Mouse (Mus musculus) adrenal gland, adult (tissue): ENCODE measurements around the gene Nuak2.
"Not testable (repeated sequence)": the region's sequence is repeated elsewhere in the genome, so short reads cannot be mapped to it uniquely, and the experiment has no call there.

ENCODE experiments used
- DNase-seq, 2 experiments: peaks; one replicate each; pipeline ENCODE4 v3.0.0; 2022 to 2023; ENCODE audit warnings: low spot score in 1 of 2; ENCODE audit not compliant: inconsistent age in 2 of 2

Gene Nuak2

GRCm38 (mm10) chr1:132348401-132348800 is 32.5 kb downstream of the Nuak2 start:
- DNase-seq: no peak

- DNase-seq: peak in 1 of 2 experiments; percentile 58
Measured at GRCm38 (mm10) chr1:132349049-132349448, 33.1 kb downstream of the Nuak2 start.

DNA sequence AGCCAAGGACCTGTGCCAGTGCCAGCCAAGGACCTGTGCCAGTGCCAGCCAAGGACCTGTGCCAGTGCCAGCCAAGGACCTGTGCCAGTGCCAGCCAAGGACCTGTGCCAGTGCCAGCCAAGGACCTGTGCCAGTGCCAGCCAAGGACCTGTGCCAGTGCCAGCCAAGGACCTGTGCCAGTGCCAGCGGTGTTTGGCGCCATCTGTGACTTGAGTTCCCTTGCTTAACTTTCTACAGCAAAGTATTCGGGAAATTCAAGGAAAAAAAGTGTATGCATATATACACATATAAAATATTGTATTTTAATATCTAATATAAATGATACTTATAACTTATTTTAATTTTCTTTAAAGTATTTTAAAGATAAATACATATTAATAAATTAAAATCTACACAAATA is 33.7 kb downstream of the Nuak2 start:
- DNase-seq: not testable (repeated sequence)

GRCm38 (mm10) chr1:132351058-132351457 is 35.1 kb downstream of the Nuak2 start:
- DNase-seq: no peak

GRCm38 (mm10) chr1:132353389-132353788 is 37.5 kb downstream of the Nuak2 start:
- no peak for DNase-seq

DNA sequence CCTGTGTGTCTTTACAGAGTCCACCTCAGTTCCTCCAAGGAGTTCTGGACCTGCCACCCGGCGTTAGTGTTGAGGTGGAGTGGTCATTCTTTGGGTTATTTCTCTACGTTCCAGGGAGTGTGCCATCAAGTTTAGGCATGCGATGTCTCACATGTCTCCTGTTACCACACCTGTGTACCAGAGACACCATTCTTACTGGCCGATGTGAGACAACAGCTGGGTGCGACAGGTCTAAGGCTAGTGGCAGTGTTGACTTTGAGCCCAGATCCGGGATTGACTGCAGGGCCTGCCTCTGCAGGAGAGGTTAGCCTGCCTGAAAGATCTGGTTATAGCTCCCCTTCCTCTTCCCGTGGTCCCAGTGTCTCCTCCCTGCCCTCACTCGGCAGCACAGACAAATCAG is 38.3 kb downstream of the Nuak2 start:
- no peak for DNase-seq

GRCm38 (mm10) chr1:132355162-132355601 is 39.3 kb downstream of the Nuak2 start:
- peak in 1 of 2 experiments; percentile 77 for DNase-seq

DNA sequence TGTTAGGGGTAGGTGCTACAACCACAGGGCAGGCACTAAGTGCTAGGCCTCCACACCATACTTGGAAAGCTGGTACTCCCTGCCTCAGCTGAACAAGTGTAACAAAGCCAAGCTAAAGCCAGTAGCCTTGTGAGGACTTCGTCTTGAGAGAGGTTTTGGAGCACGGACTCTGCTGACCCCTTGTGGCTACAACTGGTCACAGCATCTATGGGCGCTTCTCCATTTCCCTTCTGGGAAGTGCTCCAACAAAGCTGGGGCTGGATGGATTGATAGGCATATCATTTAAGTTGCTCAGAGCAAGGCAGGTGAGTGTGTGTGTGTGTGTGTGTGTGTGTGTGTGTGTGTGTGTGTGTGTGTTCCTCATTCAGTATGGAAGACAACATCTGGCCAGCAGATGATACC is 39.9 kb downstream of the Nuak2 start:
- DNase-seq: peak; percentile 85 to 96

DNA sequence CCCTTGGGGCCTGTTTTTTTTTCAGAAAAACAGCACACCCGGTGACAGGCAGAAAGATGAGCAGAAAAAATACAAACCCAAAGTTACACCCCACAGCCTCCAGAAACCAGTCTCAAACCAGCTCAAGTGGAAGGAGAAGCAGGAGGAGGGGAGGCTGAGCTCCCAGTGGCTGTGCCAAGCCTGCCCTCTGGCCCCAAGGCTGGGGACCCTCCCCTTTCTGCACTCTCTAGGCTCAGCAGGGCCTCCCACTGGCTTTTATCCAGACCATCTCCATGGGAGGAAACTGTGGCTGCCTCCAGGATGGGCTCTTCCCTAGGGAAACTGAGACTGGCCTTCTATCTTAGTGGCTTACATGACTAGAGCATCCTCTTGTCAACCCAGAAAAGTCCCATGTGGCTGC is 40.9 kb downstream of the Nuak2 start:
- DNase-seq: no peak

- no peak for DNase-seq
Measured at GRCm38 (mm10) chr1:132361959-132362358, 46.0 kb downstream of the Nuak2 start.

- DNase-seq: peak in 1 of 2 experiments; percentile 52
Measured at GRCm38 (mm10) chr1:132364388-132364787, 48.5 kb downstream of the Nuak2 start.

DNA sequence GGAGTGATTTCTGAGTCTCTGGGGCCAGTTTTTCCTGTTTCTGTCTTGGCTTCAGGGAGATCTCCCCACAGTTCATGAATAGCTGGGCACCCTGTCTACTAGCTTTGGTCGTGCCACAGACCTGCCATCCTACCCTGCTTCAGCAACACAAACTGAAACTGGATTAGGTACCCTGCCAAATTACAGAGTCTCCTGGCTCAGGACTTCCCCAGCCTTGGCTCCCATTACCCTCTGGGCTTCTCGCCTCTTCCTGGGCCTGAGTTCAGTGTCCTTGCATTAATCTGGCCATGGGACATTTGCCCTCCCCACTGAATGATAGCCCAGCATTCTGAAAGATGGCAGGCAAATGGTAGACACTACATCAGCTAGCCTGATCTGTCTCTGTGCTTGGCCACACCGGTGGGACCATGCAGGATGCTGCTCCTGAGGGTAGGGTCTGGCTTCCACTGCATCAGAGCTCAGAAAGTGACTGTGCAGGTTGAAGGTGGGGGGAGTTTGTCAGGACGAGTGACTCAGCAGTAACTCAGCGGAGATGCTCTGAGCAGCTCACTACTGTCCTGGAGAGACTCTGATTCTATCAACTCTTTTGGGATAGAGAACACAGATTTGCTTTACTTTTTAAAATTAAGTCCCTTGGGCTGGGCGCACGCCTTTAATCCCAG is 49.1 kb downstream of the Nuak2 start:
- DNase-seq: peak in 1 of 2 experiments; percentile 73

GRCm38 (mm10) chr1:132365645-132366044 is 49.7 kb downstream of the Nuak2 start:
- no peak for DNase-seq

DNA sequence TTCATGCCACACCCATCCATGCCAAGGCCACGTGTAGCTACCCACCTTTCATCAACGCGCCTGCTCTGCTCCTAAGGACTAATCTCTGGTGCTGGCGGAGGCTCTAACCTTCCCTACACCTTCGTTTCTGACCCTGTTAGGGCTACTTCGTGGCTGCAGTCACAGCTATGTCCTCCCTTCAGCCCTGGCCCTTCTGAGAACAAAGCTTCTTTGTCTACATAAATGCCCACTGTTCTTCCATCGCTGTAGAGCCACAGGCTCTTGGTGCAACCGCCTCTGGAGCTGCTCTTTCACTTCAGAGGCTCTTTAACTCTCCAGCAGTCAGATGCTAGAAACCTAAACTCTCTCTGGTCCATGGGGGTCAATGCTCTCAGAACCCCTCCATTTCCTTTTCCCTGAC is 50.3 kb downstream of the Nuak2 start:
- no peak for DNase-seq

DNA sequence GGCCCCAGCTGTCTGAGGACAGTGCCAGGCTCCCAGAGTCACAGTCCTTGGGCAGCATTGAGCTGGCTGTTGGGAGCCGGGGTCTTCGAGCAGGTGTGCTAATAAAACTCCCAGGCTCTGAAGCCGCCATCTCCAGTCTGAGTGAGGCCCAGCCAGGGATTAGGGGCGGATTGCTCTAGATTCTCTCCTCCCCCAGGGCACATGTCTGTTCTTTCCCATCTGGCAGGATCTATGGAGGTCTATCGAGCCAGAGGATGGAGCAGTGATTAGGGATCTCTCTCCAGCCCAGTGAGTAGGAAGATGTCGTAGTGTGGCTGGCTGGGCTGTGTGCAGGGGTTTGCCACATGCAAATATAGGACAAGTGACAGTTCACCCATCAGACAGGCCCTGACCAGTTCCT is 51.0 kb downstream of the Nuak2 start:
- DNase-seq: no peak

DNA sequence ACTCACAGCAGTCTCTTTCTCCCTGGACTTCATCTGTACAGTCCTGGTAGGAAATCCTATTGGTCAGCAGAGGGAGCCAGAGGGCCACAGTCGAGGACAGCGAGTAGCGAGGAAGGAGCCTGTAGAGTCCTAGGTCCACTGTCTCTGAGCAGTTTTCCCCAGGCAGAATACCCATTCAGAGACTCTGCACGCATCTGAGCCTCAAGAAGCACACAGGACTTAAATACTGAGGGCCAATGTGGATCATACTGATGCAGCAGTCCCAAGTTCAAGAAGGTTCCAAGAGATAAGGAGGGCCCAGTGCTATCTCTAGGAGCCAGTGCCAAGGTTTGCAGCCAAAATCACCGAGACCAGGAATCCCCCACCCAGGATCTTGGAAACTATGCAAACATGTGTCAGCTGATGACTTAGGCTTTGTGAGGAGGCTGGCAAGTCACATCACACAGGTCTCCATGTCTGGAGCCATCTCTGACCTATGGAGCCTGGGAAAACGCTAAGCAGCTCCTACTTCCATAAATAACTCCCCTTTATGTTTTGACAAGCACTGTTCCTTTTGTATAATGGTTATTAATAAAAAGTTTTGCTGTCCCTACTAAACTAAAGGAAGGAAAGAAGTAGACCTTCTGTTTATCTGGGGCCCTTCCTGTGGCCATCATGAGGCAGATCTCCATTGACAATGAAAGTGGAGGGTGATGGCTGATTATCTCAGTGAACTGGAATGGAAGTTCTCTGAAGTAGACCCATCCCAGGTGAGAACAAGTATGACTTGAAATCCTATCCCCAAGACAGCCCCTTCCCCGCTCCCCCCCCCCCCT is 52.0 kb downstream of the Nuak2 start:
- peak; percentile 83 to 95 for DNase-seq

DNA sequence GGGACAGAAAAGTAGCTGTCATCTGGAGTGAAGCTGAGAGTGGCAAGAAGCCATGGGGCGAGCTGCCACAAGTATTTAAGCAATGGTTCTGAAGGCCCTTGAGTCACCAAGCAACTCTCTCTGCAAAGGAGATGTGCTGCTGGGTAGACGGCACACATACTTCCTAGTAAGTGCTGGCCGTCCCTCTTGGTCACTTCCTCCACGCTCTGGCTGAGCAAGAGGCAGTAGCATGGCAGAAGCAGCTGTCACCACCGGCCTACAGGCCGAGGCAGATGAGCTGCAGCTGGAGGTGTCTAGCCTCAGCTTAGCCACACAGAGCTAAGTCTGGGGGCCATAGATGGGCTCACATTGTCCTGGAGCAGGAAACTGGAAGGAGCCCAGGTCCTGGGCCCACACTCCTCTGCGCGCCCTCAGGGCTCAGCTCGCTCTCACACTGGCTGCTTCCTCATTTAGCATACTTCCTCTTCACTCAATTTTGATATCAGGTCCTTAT is 54.8 kb downstream of the Nuak2 start:
- peak in 1 of 2 experiments; percentile 78 for DNase-seq

GRCm38 (mm10) chr1:132371298-132372081 is 55.6 kb downstream of the Nuak2 start:
- no peak for DNase-seq

DNA sequence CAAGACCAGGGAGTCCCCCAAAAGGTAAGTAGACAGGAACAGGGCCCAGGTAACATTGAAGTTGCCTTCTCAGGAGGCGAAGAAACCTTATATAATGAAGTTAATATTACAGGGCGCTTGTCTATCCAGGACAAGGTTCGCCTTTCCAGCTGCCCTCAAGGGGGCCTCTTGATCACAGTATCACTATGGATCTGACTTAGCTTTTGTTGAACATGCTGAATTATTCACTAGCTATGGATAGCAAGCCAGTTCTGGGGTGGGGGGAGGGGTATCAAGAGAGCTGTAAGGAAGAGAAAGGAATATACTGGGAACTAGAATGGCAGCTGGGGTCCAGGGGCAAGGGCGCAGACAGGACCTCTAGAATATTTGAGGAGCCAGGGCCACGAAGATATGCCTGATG is 56.4 kb downstream of the Nuak2 start:
- no peak for DNase-seq

GRCm38 (mm10) chr1:132372896-132373534 is 57.1 kb downstream of the Nuak2 start:
- DNase-seq: peak in 1 of 2 experiments; percentile 27
